ENCODE assay signal across 14 mouse cellular contexts in the genomic region with DNA sequence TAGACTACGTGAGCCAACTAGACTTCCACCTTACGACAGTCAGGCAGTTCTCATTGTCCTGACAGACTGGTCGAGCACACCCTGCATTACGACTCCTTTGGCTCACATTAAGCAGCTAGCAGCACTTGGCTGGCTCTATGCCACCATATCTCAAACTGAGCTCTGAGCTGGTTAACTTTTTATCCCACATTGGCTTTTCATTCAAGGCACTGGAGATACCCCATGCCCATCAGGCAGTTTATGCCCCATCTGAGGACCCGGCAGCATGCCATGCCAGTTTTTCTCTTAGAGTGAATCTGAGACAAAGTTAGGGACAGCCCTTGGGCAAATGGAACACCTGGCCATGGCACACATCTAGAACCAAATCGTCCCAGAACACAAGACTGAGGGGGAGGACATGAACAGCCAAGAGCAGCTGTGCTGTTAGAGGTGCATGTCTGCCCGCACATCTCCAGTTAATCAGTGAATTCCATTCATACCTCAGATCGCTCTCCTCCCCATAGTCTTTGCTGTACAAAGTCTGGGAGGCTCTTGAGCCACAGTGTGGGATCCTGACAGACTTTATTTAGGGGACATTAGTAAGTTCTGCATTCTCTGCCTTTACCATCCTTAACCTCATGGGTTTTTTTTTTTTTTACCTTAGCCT. TPM values are rescaled to one million over a fixed set of nuclear protein-coding genes. Genes with fewer than 3 reads are reported as not detected.
A peak's percentile ranks its signal among the peaks of the same experiment; 100 is the strongest.
DNase-seq lines count a peak whose midpoint lies in the region; ATAC-seq and TF ChIP-seq lines count a peak whose summit lies in the region.
"Had no signal": no experiment of that assay in that cellular context is flagged by ENCODE, and none has a peak within 500 bp of the region (broad histone marks: within the 10 kb centered on the region; RNA-seq: fewer than 3 reads in every experiment).

No protein-coding gene starts in this region.

- peak overlapping the region; percentile 31 for H3K27ac ChIP-seq in gastrocnemius, adult 2 months
- no peak overlapping the region for H3K27ac ChIP-seq in hindbrain, embryonic 16.5 days (ENCODE audit: low read depth, low read length)
- H3K27ac ChIP-seq in limb, embryonic 10.5 days = no peak overlapping the region
- H3K27ac ChIP-seq: forebrain, embryonic 13.5 days; liver, embryonic 12.5 days; neural tube, embryonic 12.5 days had no signal

- H3K27me3 ChIP-seq in hindbrain, embryonic 16.5 days (replicated peaks; ENCODE audit: control insufficient read depth, insufficient read depth, low read length) = no peaks in the 10 kb centered on the region
- H3K27me3 ChIP-seq in limb, embryonic 10.5 days (ENCODE audit: low read depth, poor library complexity, severe bottlenecking) = no peaks in the 10 kb centered on the region
- H3K27me3 ChIP-seq: forebrain, embryonic 13.5 days; liver, embryonic 12.5 days; neural tube, embryonic 12.5 days had no signal

- peaks cover 3% of the 10 kb centered on the region; the same call in 1 of the 2 replicates for H3K4me1 ChIP-seq in hindbrain, embryonic 16.5 days (ENCODE audit: control insufficient read depth, insufficient read depth, low read depth, low read length)
- H3K4me1 ChIP-seq in limb, embryonic 10.5 days = peaks cover 12% of the 10 kb centered on the region; the same call in 1 of the 2 replicates

- no peak overlapping the region for H3K4me3 ChIP-seq in gastrocnemius, adult 2 months
- no peak overlapping the region for H3K4me3 ChIP-seq in hindbrain, embryonic 16.5 days (ENCODE audit: low read length)
- H3K4me3 ChIP-seq in limb, embryonic 10.5 days = no peak overlapping the region
- H3K4me3 ChIP-seq: forebrain, embryonic 13.5 days; liver, embryonic 12.5 days; neural tube, embryonic 12.5 days had no signal

- WGBS in hindbrain, embryonic 16.5 days = 60% methylated on average over 8 of the region's 8 CpGs
- WGBS in limb, embryonic 10.5 days = 75% methylated on average over 8 of the region's 8 CpGs

- no peaks in the 10 kb centered on the region for H3K9me3 ChIP-seq in hindbrain, embryonic 16.5 days (ENCODE audit: control insufficient read depth, low read length)
- H3K9me3 ChIP-seq in limb, embryonic 10.5 days (replicated peaks) = no peaks in the 10 kb centered on the region
- H3K9me3 ChIP-seq: forebrain, embryonic 13.5 days; liver, embryonic 12.5 days; neural tube, embryonic 12.5 days had no signal

- no peaks in the 10 kb centered on the region for H3K36me3 ChIP-seq in hindbrain, embryonic 16.5 days (ENCODE audit: control insufficient read depth, insufficient read depth, low read length)
- H3K36me3 ChIP-seq in limb, embryonic 10.5 days = no peaks in the 10 kb centered on the region
- H3K36me3 ChIP-seq: liver, embryonic 12.5 days; neural tube, embryonic 12.5 days had no signal

- no peak overlapping the region for H3K9ac ChIP-seq in hindbrain, embryonic 16.5 days (ENCODE audit: low read depth, low read length)
- H3K9ac ChIP-seq: forebrain, embryonic 13.5 days; liver, embryonic 12.5 days; neural tube, embryonic 12.5 days had no signal

- DNase-seq in gastrocnemius, adult 2 months = no peak
- no peak for DNase-seq in gastrocnemius, postnatal 10 days
- peak; percentile 27 for DNase-seq in R1 (ENCODE audit: low read depth, low spot score)
- DNase-seq in heart, postnatal 4 days = peak; percentile 44
- DNase-seq in lung, postnatal 14 days = peak; percentile 34
- no peak for DNase-seq in left cerebral cortex, adult 18-20 months (ENCODE audit: low spot score in 2 of 2)
- no peak for DNase-seq in limb, embryonic 10.5 days (ENCODE audit: low spot score)
- DNase-seq: cerebellum, adult 9-10 months had no signal

- TF ChIP-seq CTCF in gastrocnemius, adult 2 months (IDR thresholded peaks at IDR 0.05) = no peak

- intact Hi-C loops in gastrocnemius, adult 2 months (cut with DNase I) = no loop called here

- H3K4me2 ChIP-seq in hindbrain, embryonic 16.5 days (ENCODE audit: low read length) = no peak overlapping the region
- H3K4me2 ChIP-seq: forebrain, embryonic 13.5 days; liver, embryonic 12.5 days; neural tube, embryonic 12.5 days had no signal

- no peak for ATAC-seq in hindbrain, embryonic 16.5 days
- ATAC-seq: activated CD4-positive, CD25-positive, alpha-beta regulatory T cell, adult 4 months; CD4-positive, CD25-positive, alpha-beta regulatory T cell, adult 4 months; forebrain, embryonic 13.5 days; liver, embryonic 12.5 days had no signal

RNA-seq across cellular contexts. Expression of a gene that starts 49.5 kb away (rescaled TPM):
- 1 to 10 TPM; 4.6 to 6.1 TPM for total RNA-seq in gastrocnemius, adult 2 months (2021)
- 10 to 100 TPM in 1 of 2 experiments, 1 to 10 TPM in 1; 9.0 to 10.7 TPM for total RNA-seq in gastrocnemius, postnatal 10 days (2021)
- total RNA-seq in heart, postnatal 4 days (2021) = 10 to 100 TPM; 13.3 to 14.3 TPM
- 1 to 10 TPM; 5.5 to 7.6 TPM for total RNA-seq in left cerebral cortex, adult 18-20 months (2021)
- 5.9 and 6.3 TPM in 2 replicates for polyA plus RNA-seq in hindbrain, embryonic 16.5 days (2015; fragmentation: Nextera tagmentation; extraction: Ambion mirVana)
- 1.2 and 2.1 TPM in 2 replicates for polyA plus RNA-seq in limb, embryonic 10.5 days (2016; fragmentation: Nextera tagmentation; extraction: Ambion mirVana)

Comparison
In these comparisons a context has a peak if more than half of its experiments do, and no peak if none do; other contexts are left out.
1. DNase-seq: peak in R1 (single experiment), heart, postnatal 4 days (single experiment) and lung, postnatal 14 days (single experiment); none in gastrocnemius, adult 2 months (single experiment), gastrocnemius, postnatal 10 days (single experiment), left cerebral cortex, adult 18-20 months (0 of 2) and limb, embryonic 10.5 days (single experiment).